Mouse (Mus musculus) spleen, adult 12 weeks (tissue): Measurements from ENCODE around the gene Paf1.
"Not testable (repeated sequence)": the region's sequence is repeated elsewhere in the genome, so short reads cannot be mapped to it uniquely, and the experiment has no call there.

Experiments used
- DNase-seq: peaks from one replicate; pipeline ENCODE4 v3.0.0; 2022; ENCODE audit warnings: low spot score

Paf1 gene

DNA sequence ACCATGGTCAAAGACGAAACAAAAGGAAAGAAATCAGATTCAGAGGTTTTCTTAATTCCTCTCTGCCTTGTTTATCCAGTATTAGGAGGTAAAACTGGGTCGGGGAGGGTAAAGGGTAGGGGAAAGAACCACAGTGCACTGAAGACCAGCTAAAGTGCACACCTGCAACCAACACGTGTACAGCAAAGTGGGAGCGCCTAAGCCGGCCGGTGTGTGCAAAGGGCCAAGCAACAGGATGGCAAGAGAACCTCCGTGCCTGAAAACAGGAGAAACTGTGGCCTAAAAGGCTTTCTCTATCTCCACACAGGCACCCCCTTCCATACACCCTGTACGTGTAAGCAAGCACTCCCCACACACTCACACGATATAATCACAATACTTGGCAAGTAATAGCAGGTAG lies 7.6 kb upstream of the Paf1 start:
- DNase-seq, result no peak

DNA sequence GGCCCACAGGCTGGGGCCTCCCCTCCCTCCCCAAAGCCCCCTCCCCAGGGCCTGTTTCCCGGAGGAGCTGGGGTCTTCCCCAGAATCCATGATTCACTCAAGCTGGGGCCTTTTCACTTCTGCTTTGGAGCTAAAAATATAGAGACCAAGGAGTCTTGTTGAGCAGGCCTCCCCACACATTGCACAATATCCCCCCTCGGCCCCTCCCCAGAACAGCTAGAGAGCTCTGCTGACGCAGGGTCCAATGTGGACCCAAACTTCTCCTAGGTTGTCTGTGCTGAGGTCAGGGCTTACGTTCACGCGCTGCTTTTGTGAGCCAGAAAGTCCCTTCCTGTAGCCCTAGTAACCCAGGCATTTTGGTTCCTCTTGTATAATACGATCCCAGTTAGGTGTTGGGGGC lies 6.7 kb upstream of the Paf1 start:
- no peak for DNase-seq

DNA sequence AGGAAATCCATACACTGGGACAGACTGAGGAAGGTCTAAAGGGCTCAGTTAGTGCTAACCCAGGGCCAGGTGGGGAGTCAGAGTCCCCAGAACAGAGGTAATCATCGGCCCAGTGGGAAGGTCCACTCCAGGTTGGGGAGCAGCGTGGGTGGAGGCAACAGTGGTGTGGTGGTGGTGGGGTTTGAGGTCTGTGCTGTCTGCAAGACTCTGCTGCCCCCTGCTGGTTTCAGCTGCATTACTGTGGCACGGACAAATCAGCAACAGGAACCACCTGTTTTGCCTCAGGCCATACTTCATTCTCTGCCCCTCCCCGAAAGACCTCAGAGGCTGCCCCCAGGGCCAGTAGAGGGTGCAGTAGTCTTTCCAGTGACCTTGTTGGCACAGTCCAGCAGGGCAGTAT lies 6.3 kb upstream of the Paf1 start:
- DNase-seq, result peak; percentile 73

DNA sequence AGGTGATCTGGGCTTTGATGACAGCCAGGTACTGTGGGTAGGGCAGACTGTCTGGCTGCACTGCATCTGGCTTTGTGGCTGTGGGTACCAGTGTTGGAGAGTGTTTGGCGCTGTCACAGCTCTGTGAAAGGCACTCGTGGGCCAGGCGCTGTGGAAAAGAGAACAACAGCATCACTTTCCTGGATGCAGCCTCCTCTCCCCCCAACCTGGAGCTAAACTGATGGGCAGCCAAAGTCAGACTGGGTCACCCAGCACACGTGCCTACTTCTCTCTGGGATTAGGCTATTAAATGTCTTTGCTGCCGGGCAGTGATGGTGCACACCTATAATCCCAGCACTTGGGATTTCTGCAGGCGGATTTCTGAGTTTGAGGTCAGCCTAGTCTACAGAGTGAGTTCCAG lies 5.9 kb upstream of the Paf1 start:
- not testable (repeated sequence) for DNase-seq

DNA sequence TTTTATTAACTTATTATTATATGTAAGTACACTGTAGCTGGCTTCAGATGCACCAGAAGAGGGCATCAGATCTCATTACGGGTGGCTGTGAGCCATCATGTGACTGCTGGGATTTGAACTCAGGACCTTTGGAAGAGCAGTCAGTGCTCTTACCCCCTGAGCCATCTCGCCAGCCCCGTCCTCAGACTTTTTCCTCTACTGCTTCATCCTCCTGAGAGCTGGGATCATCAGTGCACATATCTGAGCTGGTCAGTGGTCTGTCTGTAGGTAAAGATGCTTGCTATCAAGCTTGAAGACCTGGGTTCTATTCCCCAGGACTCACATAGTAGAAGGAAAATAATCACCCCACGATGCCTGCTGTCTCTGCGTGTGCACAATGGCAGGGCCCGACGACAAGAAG lies 5.4 kb upstream of the Paf1 start:
- not testable (repeated sequence) for DNase-seq

DNA sequence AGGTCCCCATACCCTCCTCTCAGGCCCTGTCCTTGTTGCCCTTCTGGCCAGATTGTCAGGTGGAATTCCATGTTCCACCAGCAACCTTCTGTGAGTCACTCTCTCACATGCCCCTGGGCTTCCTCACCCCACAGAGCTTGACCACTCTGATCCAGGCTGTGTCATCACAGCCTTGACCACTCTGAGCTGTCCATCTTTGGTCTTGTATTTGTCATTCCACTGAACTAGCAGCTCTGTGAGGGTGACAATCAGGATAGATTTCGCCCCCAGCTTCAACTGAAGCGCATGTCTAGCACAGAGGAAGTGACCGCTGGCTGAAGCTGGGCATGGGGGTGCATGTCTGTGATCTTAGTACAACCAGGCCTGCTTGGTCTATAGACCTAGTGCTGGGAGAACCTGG lies 2.4 kb upstream of the Paf1 start:
- no peak for DNase-seq

DNA sequence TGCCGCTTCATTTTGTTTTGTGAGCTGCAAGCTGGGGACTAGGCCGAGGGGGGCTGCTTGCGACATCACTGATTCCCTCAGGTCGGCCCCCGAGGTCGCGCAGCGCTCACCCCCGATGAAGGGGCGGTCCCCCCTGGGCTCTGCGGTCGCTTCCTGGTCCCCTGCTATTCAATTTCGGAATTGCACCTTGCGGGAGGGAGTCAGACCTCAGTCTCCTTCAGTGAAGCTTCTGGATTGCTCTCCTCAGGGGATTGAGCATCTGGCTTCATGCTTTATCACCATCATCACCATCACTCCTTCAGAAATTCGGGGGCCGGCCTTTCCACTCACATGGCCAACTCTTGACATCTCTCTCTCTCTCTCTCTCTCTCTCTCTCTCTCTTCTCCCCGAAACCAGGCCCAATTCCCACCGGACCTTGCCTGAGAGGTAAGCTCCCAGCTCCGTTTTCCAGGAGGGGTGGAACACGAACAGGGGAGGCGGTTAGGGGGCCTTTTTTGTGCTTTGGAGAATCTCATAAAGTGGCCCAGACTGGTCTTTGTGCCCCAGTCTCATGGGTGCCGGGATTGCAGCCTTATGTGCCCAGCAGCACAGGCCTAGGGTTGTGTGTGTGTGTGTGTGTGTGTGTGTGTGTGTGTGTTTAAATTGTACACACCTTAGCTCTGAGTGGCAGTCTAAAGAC lies 661 bp downstream of the Paf1 start:
- no peak for DNase-seq

DNA sequence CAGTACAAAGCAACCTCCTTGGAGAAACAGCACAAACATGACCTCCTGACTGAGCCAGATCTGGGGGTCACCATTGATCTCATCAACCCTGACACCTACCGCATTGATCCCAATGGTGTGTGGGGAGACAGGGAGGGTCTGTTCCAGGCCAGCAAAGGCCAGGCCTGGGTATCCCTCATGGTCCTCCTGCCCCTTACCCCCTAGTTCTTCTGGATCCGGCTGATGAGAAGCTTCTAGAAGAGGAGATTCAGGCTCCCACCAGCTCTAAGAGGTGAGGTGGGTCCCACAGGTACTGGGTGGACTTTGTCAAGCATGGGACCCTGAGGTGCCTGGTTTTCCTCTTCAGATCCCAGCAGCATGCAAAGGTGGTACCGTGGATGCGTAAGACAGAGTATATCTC lies 2.7 kb downstream of the Paf1 start:
- no peak for DNase-seq

DNA sequence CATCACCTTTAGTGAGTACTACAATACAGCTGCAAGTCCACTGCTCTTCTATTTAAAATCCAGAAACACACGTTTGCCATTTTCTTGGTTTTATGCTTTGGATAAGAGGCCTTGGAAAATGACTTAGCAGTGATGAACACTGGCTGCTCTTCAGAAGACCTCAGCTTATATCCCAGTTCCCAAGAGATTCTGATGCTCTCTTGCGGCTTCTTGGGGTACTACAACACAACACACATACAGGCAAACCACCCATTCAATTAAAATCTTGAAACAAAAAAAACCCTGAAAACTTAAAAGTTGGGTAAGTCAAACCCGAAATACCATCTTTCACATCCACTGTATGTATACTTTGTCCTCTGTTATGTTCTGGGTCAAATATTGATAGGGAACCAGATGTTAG lies 5.2 kb downstream of the Paf1 start:
- DNase-seq, result no peak

DNA sequence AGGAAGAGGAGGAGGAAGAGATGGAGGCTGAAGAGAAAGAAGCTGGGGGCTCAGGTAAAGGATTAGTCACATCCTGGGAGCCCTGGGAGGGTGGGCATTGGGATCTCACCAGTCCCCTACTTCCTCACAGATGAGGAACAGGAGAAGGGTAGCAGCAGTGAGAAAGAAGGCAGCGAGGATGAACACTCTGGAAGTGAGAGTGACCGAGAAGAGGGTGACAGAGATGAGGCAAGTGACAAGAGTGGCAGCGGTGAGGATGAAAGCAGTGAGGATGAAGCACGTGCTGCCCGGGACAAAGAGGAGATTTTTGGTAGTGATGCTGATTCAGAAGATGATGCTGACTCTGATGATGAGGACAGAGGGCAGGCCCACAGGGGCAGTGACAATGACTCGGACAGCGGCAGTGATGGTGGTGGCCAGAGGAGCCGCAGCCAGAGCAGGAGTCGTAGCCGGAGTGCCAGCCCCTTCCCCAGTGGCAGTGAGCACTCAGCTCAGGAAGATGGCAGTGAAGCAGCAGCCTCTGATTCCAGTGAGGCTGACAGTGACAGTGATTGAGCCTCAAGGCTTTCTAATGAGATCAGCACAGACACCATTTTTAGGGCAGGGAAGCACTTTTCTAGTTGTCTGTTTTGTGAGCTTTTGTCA lies 6.1 kb downstream of the Paf1 start:
- DNase-seq, result no peak

DNA sequence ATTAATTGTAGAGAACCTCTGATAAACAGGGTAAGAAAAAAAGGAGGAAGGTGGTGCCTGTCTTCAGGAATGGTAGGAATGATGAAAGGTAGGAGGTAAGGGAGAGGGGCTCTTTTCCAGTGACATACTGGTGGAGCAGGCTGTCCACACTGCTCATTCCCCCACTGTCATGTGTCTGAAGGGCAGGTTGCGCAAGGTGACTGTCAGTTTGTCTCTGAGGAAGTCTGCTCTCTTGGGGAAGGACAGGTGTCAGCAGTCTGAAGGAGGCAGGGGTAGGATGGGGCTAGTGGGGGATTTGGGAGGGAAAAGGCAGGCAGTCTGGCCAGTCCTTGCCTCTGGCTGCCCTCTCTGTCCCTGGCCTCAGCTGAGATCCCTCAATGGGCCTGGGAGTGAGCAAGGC lies 8.3 kb downstream of the Paf1 start:
- DNase-seq, result no peak

DNA sequence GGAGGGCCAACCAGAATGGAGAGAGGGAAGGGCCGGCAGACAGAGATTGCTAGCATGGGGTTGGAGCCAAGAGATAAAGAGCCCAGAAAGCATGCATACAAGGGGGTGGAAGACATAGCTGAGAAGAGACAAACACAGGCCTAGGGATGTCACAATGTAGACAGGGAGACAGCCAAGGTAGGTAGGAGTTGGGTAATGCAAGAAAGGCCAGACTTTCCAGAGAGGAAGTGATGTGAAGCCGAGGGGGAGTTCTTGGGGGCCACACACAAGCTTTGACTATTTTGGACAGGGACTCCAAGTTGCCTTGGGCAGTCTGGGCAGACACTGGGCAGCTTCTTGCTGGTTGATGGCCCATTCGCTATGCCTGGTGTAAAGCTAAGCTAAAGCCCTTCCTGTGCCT lies 9.2 kb downstream of the Paf1 start:
- no peak for DNase-seq

DNA sequence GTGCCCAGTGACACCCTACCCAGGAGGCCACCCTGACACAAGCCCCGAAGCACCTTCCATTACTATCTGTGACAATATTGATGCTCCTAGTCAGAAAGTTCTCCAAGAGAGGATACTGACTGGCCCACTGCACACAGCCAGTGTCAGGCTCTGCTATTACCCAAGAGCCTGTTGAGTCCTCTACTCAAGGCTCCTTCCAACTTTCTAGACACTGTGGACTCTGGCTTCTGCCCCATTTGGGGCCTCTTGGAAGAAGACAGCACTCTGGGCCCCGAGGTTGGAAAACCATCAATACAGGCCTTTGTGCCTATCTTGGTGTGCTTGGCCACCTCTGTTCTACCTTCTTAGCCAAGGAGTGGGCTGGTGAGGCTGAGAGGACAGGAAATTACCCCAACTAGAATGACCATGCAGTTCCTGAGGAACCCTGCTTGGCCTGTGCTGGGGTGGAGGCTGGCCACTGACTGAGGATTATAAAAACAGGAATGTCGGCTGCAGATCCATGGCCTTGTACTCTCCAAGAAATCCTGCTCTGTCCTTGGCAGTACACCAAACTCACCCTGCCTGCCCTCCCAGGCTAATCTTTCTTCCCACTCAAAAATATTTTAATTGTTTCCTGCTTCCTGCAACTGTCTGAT lies 18.2 kb downstream of the Paf1 start:
- no peak for DNase-seq

DNA sequence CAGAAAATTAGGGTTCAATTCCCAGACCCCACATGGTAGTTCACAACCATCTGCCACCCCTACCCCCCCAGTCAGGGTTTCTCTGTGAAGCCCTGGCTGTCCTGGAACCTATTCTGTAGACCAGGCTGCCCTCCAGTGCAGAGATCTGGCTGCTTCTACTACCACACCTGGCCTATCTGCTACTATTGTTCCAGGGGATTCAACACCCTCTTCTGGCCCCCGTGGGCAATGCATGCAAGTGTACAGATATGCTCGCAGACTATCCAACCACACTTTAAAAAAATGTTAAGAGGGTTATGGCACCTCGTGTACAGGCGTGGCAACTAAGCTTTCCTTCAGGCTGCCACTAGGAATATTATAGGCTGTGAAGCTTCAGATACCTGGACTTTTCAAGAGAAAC lies 20.1 kb downstream of the Paf1 start:
- no peak for DNase-seq

DNA sequence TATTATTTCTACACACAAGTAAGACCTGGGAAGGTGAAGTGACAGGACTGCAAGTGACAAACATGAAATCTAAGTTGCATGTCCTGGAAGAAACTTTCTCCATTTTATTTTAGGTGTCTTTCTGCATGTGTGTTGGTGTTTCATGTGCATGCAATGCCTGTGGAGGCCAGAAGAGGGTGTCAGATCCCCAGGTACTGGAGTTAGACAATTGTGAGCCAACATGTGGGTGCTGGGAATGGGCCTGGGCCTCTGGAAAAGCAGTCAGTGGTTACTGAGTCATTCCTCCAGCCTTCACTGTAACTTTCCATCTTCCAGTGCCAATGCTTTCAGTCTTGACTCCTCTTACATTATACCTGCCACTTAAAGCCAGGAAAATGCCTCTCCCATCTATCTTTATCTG lies 24.6 kb downstream of the Paf1 start:
- no peak for DNase-seq

DNA sequence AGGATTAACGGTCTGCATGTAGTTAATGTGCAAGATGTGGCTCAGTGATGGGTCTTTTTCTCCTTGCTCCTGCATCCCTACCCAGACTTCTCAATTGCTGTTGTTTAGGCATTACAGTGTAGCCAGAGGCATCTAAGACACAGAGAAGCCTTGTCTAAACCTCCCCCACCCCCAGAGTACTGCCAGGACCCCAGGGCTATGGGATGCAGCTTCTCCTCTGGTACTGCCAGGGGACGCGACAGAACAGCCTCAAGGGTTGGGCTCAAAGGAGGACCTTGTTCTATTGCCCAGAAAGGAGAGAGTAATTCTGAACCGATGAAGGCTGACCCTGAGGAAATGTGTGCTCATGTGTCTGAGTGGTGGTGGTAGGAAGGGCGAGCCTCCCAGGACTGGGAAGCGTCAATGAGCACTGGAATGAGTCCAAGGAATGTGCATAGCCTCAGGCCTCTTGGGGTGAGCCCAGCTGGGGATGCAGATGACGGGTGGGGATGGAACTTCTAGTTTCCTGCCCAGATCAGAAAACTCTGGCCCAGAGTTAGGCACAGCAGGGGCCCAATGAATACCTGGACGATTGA lies 25.4 kb downstream of the Paf1 start:
- DNase-seq, result no peak

DNA sequence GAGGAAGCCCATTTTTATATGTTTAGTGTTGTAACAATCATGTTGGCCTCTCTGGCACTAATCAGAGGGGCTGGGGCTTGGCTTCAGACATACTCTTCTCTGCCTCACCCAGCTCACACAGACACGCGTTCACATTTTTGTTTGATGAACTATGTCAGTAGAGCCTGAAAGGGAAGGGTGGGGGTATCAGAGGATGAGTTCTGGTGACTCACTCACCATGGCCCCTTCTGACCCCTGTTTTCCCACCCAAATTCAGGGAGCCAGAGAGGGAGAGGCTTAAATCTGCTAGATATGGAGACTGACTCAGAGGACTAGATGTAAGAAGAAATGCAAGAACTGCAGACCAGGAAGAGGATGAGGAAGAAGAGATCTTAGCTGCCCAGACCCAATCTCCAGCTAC lies 26.7 kb downstream of the Paf1 start:
- DNase-seq, result no peak

DNA sequence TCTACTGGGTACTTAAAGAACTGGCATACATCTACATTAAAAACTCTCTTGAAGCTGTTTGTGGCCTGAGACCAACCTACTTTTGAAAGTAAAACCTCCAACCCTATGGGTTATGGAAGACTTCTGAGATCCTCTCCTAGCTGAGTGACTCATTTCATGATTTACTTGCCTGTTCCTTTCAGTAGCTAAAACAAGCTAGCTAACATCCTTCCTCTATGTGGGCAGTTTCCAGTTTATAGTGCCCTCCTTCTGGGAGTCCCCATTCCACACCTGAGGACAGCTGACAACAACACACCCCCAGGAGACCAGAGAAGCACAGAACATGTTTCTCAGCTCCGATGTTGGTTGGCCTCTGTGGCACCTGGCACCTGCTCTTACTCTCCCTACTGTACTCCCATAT lies 30.3 kb downstream of the Paf1 start:
- DNase-seq, result no peak

DNA sequence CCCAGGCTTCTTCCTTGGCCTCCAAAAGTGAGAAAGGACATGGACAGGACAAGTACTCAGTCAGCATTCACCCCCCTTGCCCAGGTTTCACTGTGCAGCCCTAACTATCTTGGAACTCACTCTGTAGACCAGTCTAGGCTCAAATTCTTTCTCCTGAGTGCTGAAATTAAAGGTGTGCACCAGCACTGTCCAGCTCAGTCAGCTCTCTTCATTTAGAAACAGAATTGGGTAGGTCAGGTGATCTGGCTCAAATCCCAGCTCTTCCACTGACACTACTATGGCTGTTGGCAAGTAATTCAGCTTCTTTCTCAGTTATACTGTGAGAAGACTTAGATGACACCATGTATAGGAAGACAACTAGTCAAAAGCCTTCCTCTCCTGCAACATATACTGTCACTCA lies 35.0 kb downstream of the Paf1 start:
- DNase-seq, result no peak

DNA sequence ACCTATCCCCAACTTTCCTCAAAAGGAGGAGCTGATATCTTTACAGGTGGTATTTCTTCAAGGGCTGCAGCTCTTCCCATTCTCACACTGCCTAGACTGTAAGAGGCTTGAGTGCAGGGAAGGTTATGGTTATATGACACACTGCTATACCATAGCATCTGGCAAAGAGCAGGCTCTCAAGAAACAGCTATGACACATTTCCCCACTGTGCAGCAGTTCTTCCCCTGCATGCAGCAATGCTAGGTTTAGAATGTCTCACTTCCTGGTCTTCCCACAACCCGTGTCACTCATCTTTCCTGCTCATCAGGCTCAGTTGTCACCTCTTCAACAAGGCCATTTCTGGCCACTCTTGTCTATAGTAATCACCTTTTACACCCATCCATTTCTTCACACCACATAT lies 37.8 kb downstream of the Paf1 start:
- no peak for DNase-seq

DNA sequence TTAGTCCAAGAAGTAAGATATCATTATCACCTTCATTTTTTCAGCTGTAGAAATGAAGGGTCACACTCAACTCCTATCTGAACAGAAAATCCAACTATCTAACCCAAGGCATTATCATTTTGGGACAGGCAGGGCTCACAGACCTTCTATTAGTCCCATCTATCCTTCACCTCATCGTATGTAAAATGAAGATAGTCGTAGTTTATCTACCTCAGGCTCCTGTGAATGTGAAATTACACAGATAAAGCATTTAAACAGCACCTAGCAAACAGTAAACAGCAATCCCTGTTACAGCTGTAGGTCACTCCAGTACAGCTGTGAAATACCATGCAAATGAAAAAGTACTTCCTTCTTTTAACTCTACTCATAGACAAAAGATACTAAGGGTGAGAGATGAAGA lies 39.5 kb downstream of the Paf1 start:
- no peak for DNase-seq

DNA sequence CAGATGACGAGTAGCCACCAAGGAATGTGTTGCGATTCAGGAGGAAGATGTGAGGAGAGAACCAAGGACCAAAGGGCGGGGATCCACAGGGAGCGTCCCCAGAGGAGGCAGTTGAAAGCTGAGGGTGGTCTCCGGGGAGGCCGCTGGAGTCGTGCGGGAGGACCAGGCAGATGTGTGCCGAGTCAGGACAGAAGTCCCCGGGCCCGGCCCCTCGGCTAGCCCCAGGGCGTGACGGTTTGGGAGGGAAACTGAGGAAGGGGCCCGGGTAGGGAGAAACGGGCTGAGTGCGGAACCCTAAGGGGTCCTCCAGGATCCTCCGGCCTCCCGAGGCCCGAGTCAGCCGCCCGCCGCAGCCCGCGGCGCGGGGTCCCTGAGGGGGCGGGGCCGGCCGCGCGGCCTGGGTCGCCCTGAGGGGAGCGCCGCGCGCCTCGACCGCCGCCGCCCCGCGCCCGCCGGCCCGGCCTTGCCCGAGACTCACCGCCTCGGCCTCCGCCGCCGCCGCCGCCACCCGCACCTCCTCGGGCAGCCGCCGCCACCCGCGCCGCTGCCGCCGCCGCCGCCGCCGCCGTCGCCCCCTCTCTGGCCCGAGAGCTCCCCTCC lies 43.0 kb downstream of the Paf1 start:
- DNase-seq, result no peak

DNA sequence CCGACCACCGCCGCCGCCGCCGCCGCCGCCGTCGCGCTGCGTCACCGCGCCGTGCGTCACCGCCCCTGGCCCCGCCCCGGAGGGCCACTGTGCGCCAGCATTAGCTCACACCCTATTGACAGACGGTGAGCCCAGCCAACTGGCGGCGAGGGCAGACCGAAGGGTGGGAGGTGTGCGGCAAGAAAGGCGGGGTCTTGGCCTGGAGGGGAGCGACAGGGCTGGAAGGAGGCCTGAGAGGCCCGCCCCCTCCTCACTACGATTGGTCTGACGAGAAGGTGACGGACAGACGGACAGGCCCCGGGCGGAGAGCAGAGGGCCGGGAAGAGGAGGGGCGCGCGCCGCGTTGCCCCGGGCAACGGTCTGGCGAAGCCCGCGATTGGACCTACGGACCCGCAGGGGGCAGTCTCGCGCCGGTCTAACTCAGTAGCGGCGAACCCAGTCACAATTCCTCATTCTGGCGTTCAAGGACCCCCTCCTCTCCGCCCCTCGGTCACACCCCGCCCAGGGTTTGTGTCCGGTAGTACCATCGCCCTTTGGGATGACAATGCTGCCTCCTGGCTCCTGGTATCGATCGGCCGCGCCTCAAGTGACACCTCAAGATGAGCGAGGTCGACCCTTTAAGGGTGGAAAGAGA lies 43.6 kb downstream of the Paf1 start:
- DNase-seq, result peak; percentile 99
